Mouse (Mus musculus) heart, postnatal 0 days (tissue): ENCODE data around the gene Eif4g2.

Source experiments
- CTCF ChIP-seq: IDR thresholded peaks from 2 replicates; pipeline ENCODE4 v1.5.1; 2016; ENCODE audit warnings: antibody characterized with exemption, control low read depth, low read depth
- EP300 ChIP-seq: IDR thresholded peaks from 2 replicates; pipeline ENCODE4 v1.6.1; 2016; ENCODE audit warnings: antibody characterized with exemption, low read depth

- TF ChIP-seq EP300, result no peak
- TF ChIP-seq CTCF, result no peak
These were observed 26.3 kb upstream of the Eif4g2 start for GRCm38 (mm10) chr7:111109161-111109560.
